Mouse (Mus musculus): ENCODE measurements around the gene Hibadh. TPM values are rescaled to one million over a fixed set of nuclear protein-coding genes. Genes with fewer than 3 reads are reported as not detected.

The Hibadh gene
- polyA plus RNA-seq, 1 experiment from 2014 or later, result 83.0 TPM

DNA sequence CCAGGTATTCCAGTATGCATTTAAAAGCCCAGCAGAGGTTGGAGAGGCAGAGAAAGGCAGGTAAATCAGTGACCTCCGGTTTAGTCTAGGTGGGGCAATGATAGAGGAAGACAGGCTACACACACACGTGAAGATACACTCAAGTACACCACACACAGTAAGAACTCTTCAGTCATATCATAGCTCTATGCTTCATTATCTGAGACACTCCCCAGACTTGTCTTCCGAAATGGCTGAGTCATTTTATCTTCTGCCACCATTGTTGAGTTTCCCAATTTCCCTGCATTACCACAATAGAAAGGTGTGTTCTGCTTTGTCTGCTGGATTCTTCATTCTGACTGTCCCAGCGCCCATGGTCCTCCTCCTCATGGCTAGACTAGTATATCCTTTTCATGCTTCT lies 13.5 kb downstream of the Hibadh start:
- peak; percentile 30; the same call in 1 of the 2 replicates for ATAC-seq (ENCODE audit: low read depth)
- H3K27ac ChIP-seq (ENCODE audit: low read length), result no peak overlapping the region
- peaks cover 2% of the 10 kb centered on the region; the same call in 1 of the 2 replicates for H3K36me3 ChIP-seq (ENCODE audit: control insufficient read depth, insufficient read depth)
- no peak overlapping the region for H3K9ac ChIP-seq (ENCODE audit: low read depth, low read length)
- no peaks in the 10 kb centered on the region for H3K27me3 ChIP-seq (ENCODE audit: control insufficient read depth, insufficient read depth, low read depth, low read length)
- H3K9me3 ChIP-seq (replicated peaks; ENCODE audit: control insufficient read depth, low read length), result no peaks in the 10 kb centered on the region
- no peak overlapping the region for H3K4me2 ChIP-seq (ENCODE audit: low read depth, low read length)
- peaks cover 6% of the 10 kb centered on the region; the same call in 1 of the 2 replicates for H3K4me1 ChIP-seq (ENCODE audit: control insufficient read depth, low read depth, low read length)
- WGBS (ENCODE audit: insufficient replicate concordance), result 36% methylated on average over 4 of the region's 4 CpGs
- no peak overlapping the region for H3K4me3 ChIP-seq (ENCODE audit: low read depth, low read length)

DNA sequence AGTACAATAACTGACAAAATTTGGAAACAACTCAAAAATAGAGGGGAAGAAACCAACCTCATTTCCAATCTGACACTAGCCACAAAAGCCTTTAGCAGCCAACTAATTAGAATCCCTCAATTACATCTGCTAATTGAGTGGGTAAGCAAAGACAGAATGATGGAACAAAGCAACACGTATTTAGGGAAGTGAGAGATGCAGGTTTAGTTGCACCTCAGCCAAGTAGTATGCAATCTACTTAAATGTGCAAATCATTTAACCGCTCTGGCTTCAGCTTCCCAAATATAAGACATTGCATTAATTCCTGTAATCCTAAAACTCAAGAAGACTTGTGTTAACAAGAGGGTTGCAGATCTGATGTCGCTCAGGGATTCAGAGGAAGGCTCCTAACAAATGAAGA lies 16.4 kb downstream of the Hibadh start:
- Histone ChIP-seq H3K9ac (ENCODE audit: low read depth, low read length) (no peak overlapping the region), H3K4me2 (ENCODE audit: low read depth, low read length) (no peak overlapping the region), H3K27ac (ENCODE audit: low read length) (no peak overlapping the region), H3K4me3 (ENCODE audit: low read depth, low read length) (no peak overlapping the region), H3K9me3 (replicated peaks; ENCODE audit: control insufficient read depth, low read length) (no peaks in the 10 kb centered on the region), H3K27me3 (ENCODE audit: control insufficient read depth, insufficient read depth, low read depth, low read length) (no peaks in the 10 kb centered on the region), H3K4me1 (ENCODE audit: control insufficient read depth, low read depth, low read length) (peaks cover 6% of the 10 kb centered on the region; the same call in 1 of the 2 replicates), H3K36me3 (ENCODE audit: control insufficient read depth, insufficient read depth) (no peaks in the 10 kb centered on the region; the same call in 1 of the 2 replicates)
- 78% methylated on average over 3 of the region's 3 CpGs for WGBS (ENCODE audit: insufficient replicate concordance)
- no peak for ATAC-seq (ENCODE audit: low read depth)

DNA sequence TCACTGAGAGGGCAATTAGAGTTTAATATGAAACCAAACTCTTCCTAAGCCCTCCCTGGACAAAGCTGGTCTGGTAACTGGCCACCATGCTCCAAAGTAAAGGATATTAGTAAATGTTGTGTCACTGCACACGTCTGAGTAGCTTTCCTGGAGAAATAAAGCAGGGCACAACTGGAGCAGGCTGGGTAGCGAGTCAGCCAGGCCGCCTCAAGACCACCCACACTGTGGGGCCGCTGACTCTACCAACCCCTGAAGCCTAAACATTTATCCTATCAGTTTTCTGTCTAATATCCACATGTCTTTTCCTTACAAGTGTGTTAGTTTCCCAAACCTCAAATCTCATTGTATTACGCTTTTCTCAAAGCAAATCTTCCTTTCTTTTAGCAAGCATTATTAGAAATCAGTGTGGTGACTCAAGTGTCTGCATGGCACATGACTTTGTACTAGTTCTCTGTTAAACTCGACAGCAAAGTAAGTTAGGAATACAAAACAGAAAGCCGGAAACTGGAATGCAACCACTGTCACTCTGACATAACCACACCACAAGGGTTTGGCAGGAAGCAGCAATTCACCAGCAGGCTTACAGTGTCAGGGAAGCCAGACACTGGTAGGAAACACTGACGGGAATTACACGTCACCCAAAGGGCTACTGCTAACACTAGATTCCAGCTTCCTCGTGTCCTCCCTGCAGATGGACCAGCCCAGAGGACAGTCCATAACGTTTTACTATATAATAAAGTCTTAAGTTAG lies 18.3 kb downstream of the Hibadh start:
- no peaks in the 10 kb centered on the region for H3K27me3 ChIP-seq (ENCODE audit: control insufficient read depth, insufficient read depth, low read depth, low read length)
- WGBS (ENCODE audit: insufficient replicate concordance), result 55% methylated on average over 11 of the region's 11 CpGs
- no peak overlapping the region for H3K27ac ChIP-seq (ENCODE audit: low read length)
- peaks cover 3% of the 10 kb centered on the region; the same call in 1 of the 2 replicates for H3K36me3 ChIP-seq (ENCODE audit: control insufficient read depth, insufficient read depth)
- H3K4me2 ChIP-seq (ENCODE audit: low read depth, low read length), result no peak overlapping the region
- no peak for ATAC-seq (ENCODE audit: low read depth)
- no peak overlapping the region for H3K9ac ChIP-seq (ENCODE audit: low read depth, low read length)
- no peak overlapping the region for H3K4me3 ChIP-seq (ENCODE audit: low read depth, low read length)
- H3K4me1 ChIP-seq (ENCODE audit: control insufficient read depth, low read depth, low read length), result peaks cover 5% of the 10 kb centered on the region; the same call in 1 of the 2 replicates
- no peaks in the 10 kb centered on the region for H3K9me3 ChIP-seq (replicated peaks; ENCODE audit: control insufficient read depth, low read length)

DNA sequence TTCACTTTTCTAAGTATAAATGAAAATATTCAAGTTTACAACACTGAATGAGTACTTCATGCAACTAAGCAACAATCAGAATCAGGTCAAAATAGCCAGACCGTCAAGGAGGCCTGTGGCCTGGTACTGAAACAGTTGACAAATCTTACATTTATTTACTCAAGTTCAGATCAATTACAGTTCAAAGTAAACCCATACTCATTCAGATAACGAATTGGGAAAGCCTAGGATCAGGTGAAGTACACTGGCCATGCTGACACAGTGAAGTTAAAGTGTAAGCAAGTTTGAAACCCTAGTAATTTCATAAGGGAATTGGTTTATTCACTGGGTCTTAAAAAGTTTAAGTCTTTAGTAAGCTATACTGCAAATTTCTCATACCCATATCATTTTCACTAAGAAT lies 20.1 kb downstream of the Hibadh start:
- peaks cover 3% of the 10 kb centered on the region; the same call in 1 of the 2 replicates for H3K36me3 ChIP-seq (ENCODE audit: control insufficient read depth, insufficient read depth)
- H3K4me1 ChIP-seq (ENCODE audit: control insufficient read depth, low read depth, low read length), result no peaks in the 10 kb centered on the region
- H3K9me3 ChIP-seq (replicated peaks; ENCODE audit: control insufficient read depth, low read length), result no peaks in the 10 kb centered on the region
- 57% methylated on average over 2 of the region's 2 CpGs for WGBS (ENCODE audit: insufficient replicate concordance)
- peak; percentile 72; the same call in 1 of the 2 replicates for ATAC-seq (ENCODE audit: low read depth)
- H3K4me3 ChIP-seq (ENCODE audit: low read depth, low read length), result no peak overlapping the region
- no peak overlapping the region for H3K27ac ChIP-seq (ENCODE audit: low read length)
- no peak overlapping the region for H3K4me2 ChIP-seq (ENCODE audit: low read depth, low read length)
- no peaks in the 10 kb centered on the region for H3K27me3 ChIP-seq (ENCODE audit: control insufficient read depth, insufficient read depth, low read depth, low read length)
- H3K9ac ChIP-seq (ENCODE audit: low read depth, low read length), result no peak overlapping the region

DNA sequence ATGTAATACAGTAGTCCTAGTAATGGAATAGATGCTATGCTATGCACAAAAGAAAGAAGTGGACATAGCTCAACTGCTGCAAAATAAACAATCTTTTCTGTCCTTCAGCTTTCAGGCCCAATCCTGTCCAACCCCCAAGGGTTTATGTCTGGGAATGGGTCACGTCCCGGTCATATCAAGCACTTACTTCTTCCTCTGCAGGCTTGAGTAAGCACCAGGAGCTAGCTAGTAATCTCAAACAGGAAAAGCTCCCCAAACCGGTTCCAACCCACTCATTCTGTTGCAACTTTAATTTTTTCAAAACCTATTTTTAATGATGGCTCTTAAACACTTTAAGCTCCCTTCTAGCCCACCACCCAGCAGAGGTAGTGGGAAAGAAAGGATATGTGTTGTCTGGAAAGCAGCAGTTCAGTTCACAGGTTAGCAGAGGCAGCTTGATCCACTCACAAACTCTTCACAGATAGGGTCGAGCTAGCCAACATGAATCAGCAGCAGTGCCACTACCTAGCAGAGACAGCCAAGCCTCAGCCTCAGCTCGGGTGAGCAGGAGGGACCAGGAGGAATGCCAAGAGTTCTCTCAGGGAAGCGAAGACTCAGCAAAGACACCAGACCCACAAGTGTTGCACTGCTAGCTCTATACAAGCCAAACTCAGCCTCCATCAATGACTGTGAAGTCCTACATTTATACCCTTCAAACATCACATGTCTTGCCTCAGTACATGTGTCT lies 30.4 kb downstream of the Hibadh start:
- 69% methylated on average over 6 of the region's 6 CpGs for WGBS (ENCODE audit: insufficient replicate concordance)
- Histone ChIP-seq H3K27ac (ENCODE audit: low read length) (no peak overlapping the region), H3K4me3 (ENCODE audit: low read depth, low read length) (no peak overlapping the region), H3K4me1 (ENCODE audit: control insufficient read depth, low read depth, low read length) (no peaks in the 10 kb centered on the region; the same call in 1 of the 2 replicates), H3K27me3 (ENCODE audit: control insufficient read depth, insufficient read depth, low read depth, low read length) (no peaks in the 10 kb centered on the region), H3K9me3 (replicated peaks; ENCODE audit: control insufficient read depth, low read length) (no peaks in the 10 kb centered on the region), H3K9ac (ENCODE audit: low read depth, low read length) (no peak overlapping the region), H3K4me2 (ENCODE audit: low read depth, low read length) (no peak overlapping the region), H3K36me3 (ENCODE audit: control insufficient read depth, insufficient read depth) (no peaks in the 10 kb centered on the region)
- no peak for ATAC-seq (ENCODE audit: low read depth)

DNA sequence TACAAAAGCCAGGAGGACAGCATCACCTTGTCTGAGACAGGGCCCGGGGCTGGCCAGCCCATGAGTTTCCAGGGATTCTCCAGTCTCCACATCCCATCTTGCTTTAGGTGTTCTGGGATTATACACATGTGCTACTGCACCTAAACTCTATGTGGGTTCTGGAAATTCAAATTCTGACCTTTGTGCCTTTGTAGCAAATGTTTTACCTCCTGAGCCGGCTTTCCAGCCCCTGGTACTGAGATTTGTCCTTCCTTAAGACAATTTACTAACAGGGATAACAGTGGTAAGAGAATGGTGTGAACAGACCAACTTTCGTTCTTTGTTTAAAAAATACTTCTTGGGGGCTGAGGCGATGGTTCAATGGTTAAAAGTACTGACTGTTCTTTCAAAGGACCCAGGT lies 32.1 kb downstream of the Hibadh start:
- no peaks in the 10 kb centered on the region for H3K36me3 ChIP-seq (ENCODE audit: control insufficient read depth, insufficient read depth)
- no peaks in the 10 kb centered on the region; the same call in 1 of the 2 replicates for H3K4me1 ChIP-seq (ENCODE audit: control insufficient read depth, low read depth, low read length)
- no peak overlapping the region for H3K27ac ChIP-seq (ENCODE audit: low read length)
- WGBS (ENCODE audit: insufficient replicate concordance), result 77% methylated on average over 4 of the region's 4 CpGs
- no peak overlapping the region for H3K9ac ChIP-seq (ENCODE audit: low read depth, low read length)
- no peaks in the 10 kb centered on the region for H3K27me3 ChIP-seq (ENCODE audit: control insufficient read depth, insufficient read depth, low read depth, low read length)
- no peaks in the 10 kb centered on the region for H3K9me3 ChIP-seq (replicated peaks; ENCODE audit: control insufficient read depth, low read length)
- no peak overlapping the region for H3K4me2 ChIP-seq (ENCODE audit: low read depth, low read length)
- ATAC-seq (ENCODE audit: low read depth), result no peak
- no peak overlapping the region for H3K4me3 ChIP-seq (ENCODE audit: low read depth, low read length)

DNA sequence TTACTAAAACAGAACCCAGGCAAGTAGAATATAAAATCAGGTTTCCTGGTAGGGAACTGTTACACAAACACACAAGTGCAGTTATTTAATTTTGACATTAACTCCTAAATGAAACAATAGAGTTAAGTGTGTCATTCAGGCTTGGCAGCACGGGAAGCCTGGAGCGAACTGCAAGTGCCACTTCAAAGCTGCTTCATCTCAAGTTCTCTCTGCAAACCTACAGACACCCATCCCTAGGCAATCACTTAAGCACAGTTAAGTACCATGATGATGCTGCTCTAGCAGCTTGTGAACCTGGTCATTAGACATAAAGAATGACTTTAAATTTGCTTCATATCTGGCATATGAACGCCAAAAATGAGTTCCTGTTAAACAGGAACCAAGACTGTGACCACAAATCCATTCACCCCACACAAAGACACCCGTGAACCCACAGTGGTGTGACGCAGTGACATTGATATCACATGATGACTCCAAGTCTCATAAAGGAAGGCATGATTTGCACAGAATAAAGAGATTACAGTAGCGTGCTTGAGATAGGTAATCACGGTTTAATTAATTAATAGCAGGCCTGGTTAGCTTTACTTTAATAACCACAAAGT lies 33.3 kb downstream of the Hibadh start:
- WGBS (ENCODE audit: insufficient replicate concordance), result 60% methylated on average over 7 of the region's 7 CpGs
- Histone ChIP-seq H3K27me3 (ENCODE audit: control insufficient read depth, insufficient read depth, low read depth, low read length) (no peaks in the 10 kb centered on the region), H3K27ac (ENCODE audit: low read length) (no peak overlapping the region), H3K4me2 (ENCODE audit: low read depth, low read length) (no peak overlapping the region), H3K9me3 (replicated peaks; ENCODE audit: control insufficient read depth, low read length) (no peaks in the 10 kb centered on the region), H3K36me3 (ENCODE audit: control insufficient read depth, insufficient read depth) (no peaks in the 10 kb centered on the region), H3K4me3 (ENCODE audit: low read depth, low read length) (no peak overlapping the region), H3K9ac (ENCODE audit: low read depth, low read length) (no peak overlapping the region), H3K4me1 (ENCODE audit: control insufficient read depth, low read depth, low read length) (no peaks in the 10 kb centered on the region; the same call in 1 of the 2 replicates)
- ATAC-seq (ENCODE audit: low read depth), result no peak

DNA sequence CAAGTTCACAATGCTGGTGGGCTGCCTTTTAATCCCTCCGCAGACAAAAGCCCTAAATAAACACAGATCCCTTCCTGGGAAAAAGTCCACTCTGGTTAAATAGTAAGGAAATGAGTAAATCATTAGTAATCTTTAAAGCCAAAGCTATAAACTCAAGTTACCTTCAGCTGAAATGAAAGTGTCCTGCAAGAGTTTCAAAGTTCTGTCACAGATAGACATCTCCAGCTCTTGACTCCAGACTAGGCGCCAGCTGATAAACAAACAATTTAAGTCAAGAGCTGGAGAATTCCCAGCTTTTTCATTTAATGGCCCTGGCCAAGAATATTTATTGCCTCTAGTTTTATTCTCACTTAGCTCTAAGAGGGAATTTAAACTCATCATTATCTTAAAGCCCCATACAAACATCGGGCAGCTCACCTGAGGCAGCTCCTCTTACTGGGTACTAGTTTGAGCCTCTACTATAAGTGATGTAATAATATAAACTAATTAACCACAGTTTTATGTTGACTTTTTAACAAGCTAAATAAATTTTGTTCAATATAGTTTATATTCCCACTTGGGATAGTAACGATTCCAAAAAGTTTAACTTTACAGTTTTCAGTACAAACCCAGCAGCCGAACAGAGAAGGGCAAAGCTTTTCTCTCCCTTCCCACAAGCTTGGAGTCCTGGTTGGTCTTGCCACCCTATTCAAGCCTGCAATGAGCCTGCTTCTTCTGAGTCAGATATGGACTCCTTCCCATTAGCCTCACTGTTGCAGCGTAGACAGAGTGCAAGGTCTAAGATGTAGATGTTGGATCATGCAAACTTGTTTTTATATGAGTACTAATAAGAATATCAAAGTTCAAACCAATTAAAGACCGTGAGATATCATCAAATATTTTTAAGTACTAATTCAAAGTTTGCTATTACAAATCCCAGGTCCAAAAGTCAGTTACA lies 38.2 kb downstream of the Hibadh start:
- H3K9ac ChIP-seq (ENCODE audit: low read depth, low read length), result no peak overlapping the region
- no peaks in the 10 kb centered on the region for H3K9me3 ChIP-seq (replicated peaks; ENCODE audit: control insufficient read depth, low read length)
- peak; percentile 19; the same call in 1 of the 2 replicates for ATAC-seq (ENCODE audit: low read depth)
- H3K4me1 ChIP-seq (ENCODE audit: control insufficient read depth, low read depth, low read length), result no peaks in the 10 kb centered on the region
- no peaks in the 10 kb centered on the region for H3K27me3 ChIP-seq (ENCODE audit: control insufficient read depth, insufficient read depth, low read depth, low read length)
- no peaks in the 10 kb centered on the region for H3K36me3 ChIP-seq (ENCODE audit: control insufficient read depth, insufficient read depth)
- H3K27ac ChIP-seq (ENCODE audit: low read length), result no peak overlapping the region; the same call in 1 of the 2 replicates
- H3K4me2 ChIP-seq (ENCODE audit: low read depth, low read length), result no peak overlapping the region
- H3K4me3 ChIP-seq (ENCODE audit: low read depth, low read length), result no peak overlapping the region
- 70% methylated on average over 7 of the region's 7 CpGs for WGBS (ENCODE audit: insufficient replicate concordance)

All from liver, embryonic 16.5 days (tissue).